Mouse (Mus musculus) lung, adult 2 months (tissue): Measurements from ENCODE around the gene Fgf16. TPM values are rescaled to one million over a fixed set of nuclear protein-coding genes. Genes with fewer than 3 reads are reported as not detected.

ENCODE experiments used
- DNase-seq: peaks from one replicate; pipeline ENCODE4 v3.0.0; 2022
- H3K4me1 ChIP-seq: fragments of 200-500 bp; 2 replicates; pipeline ENCODE4 v1.6.1; 2011; ENCODE audit warnings: low read length; ENCODE audit not compliant: control insufficient read depth, insufficient read depth
- H3K4me3 ChIP-seq: fragments of 200-500 bp; replicated peaks from 2 replicates; pipeline ENCODE3; 2011; ENCODE audit warnings: low read depth, mild to moderate bottlenecking, control low read depth, low read length; ENCODE audit errors: extremely low read depth
- CTCF ChIP-seq: fragments of 200-500 bp; IDR thresholded peaks from 2 replicates; pipeline ENCODE4 v1.5.1; 2011; ENCODE audit warnings: mild to moderate bottlenecking, low read length, control low read depth; ENCODE audit not compliant: insufficient read depth
- POLR2A ChIP-seq: fragments of 200-500 bp; IDR thresholded peaks from 2 replicates; pipeline ENCODE4 v1.6.1; 2011; ENCODE audit warnings: low read depth, mild to moderate bottlenecking, control low read depth, low read length, borderline replicate concordance; ENCODE audit errors: extremely low read depth
- WGBS: fragments of 180-500 bp; shearing (Covaris S2); methylation state at CpG from one replicate; pipeline ENCODE4 v1.1.7; 2018; 5-methylcytosine and 5-hydroxymethylcytosine counted together
- polyA plus RNA-seq: library from polyadenylated mRNA; depleted of rRNA; stranded (reverse); fragments of >200 nt; gene quantifications from 2 replicates; pipeline ENCODE4 v1.2.3, GENCODE M21; 2012; rRNA removed

Gene Fgf16
- 0.24 and 0.26 TPM in 2 replicates for polyA plus RNA-seq

DNA sequence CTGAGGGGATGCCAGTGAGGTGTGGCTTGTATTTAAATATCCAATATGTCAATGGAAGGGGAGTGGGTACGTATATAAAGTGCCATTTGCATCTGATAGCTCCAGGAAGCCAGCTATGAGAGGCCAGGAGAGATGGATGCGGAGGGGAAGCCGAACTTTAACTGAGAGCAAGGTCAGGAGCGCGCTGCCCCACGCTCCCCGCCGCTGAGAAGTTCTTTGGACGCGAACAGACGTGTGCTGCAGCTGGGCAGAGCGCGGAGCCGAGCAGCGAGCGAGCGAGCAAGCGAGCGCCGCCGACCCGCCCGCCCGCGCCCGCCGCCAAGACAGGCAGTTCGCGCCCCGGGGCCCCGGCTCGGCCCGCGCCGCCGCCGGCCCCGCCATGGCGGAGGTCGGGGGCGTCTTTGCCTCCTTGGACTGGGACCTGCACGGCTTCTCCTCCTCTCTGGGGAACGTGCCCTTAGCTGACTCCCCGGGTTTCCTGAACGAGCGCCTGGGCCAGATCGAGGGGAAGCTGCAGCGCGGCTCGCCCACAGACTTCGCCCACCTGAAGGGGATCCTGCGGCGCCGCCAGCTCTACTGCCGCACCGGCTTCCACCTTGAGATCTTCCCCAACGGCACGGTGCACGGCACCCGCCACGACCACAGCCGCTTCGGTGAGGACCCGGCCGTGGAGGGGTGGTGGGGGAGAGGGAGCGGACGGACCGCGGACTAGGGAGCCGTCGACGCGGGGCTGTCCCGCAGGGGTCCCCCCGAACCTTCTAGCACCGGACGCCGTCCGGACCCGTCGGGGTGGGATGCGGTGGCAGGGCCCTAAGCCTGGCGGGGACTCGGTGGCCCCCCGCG is at the start of gene Fgf16:
TSS of gene Fgf16 (plus strand) at position 118 of the 843 bp plus-strand sequence.
- H3K4me1 ChIP-seq = peaks cover 3% of the 10 kb centered on the region; the same call in 1 of the 2 replicates
- peak; percentile 10 for DNase-seq
- H3K4me3 ChIP-seq = peak within 1 kb of the TSS; percentile 41
- TF ChIP-seq CTCF = no peak
- TF ChIP-seq POLR2A = no peak
- 19% methylated on average over 86 of the region's 86 CpGs for WGBS

- TF ChIP-seq CTCF = no peak
- TF ChIP-seq POLR2A = no peak
- DNase-seq = no peak
- 92% methylated on average over 4 of the region's 4 CpGs for WGBS
- Histone ChIP-seq H3K4me1 (no peaks in the 10 kb centered on the region), H3K4me3 (no peak overlapping the region)
Measured at GRCm38 (mm10) chrX:105714740-105715139, 49.3 kb upstream of the Fgf16 start.

DNA sequence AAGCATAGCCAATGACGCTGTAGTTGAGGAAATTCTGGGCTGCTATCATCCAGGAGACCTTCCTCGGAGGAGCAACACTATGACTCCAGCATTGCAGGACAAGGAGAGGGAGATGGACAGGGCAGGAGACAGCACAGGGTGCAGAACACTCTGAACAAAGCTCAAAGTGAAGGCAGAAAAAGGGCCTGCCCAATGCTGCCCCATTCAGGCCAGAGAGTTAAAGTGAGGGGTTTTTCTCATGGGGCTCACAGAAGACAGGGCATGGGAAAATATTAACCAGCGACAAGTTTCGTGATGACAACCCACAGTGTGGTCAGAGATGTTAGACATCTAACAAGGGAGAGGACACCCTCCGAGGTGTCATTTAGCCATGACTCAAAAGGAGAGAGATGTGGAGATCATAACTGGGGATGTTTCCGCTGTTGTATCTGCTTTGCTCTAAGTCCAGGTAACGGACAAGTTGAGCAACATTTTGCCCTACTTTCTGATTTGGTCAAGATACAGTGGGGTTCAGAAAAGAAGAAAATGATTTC is 48.2 kb upstream of the Fgf16 start:
- Histone ChIP-seq H3K4me3 (no peak overlapping the region), H3K4me1 (no peaks in the 10 kb centered on the region)
- TF ChIP-seq POLR2A (no peak), CTCF (no peak)
- WGBS = 84% methylated on average over 7 of the region's 7 CpGs
- no peak for DNase-seq

DNA sequence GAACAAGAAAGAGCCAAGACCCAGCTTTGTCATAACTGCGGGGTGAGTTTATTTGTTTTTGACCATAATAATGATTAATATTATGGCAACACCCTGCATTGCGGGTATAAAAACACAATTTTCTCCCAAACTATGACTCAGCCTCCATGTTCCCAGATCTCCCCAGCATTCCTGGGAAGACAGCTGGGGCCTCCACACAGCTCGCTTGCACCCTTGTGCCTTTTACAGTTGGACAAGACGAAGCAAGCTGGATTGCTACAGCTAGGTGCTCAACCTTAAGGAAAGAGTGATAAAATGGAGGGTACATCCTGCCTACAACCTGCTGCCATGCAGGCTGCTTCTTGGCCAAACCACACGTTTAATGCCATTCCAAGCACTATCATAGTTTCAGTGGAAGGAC is 45.7 kb upstream of the Fgf16 start:
- no peaks in the 10 kb centered on the region for H3K4me1 ChIP-seq
- TF ChIP-seq POLR2A (no peak), CTCF (no peak)
- no peak for DNase-seq
- 74% methylated on average over 5 of the region's 5 CpGs for WGBS
- no peak overlapping the region for H3K4me3 ChIP-seq

- Histone ChIP-seq H3K4me1 (no peaks in the 10 kb centered on the region), H3K4me3 (no peak overlapping the region)
- no peak for TF ChIP-seq CTCF
- no peak for TF ChIP-seq POLR2A
- DNase-seq = no peak
- WGBS = 79% methylated on average over 5 of the region's 5 CpGs
Measured at GRCm38 (mm10) chrX:105718943-105719342, 45.1 kb upstream of the Fgf16 start.

- TF ChIP-seq POLR2A = no peak
- WGBS = 60% methylated on average over 7 of the region's 7 CpGs
- no peak for DNase-seq
- H3K4me3 ChIP-seq = no peak overlapping the region
- H3K4me1 ChIP-seq = no peaks in the 10 kb centered on the region
Measured at GRCm38 (mm10) chrX:105724174-105724573, 39.9 kb upstream of the Fgf16 start.

- peaks cover 3% of the 10 kb centered on the region; the same call in 1 of the 2 replicates for H3K4me1 ChIP-seq
Measured at GRCm38 (mm10) chrX:105762847-105763527, 1.1 kb upstream of the Fgf16 start.

GRCm38 (mm10) chrX:105763612-105764011 is 467 bp upstream of the Fgf16 start:
- TF ChIP-seq CTCF = no peak
- no peak for TF ChIP-seq POLR2A
- WGBS = 19% methylated on average over 20 of the region's 20 CpGs
- peaks cover 3% of the 10 kb centered on the region; the same call in 1 of the 2 replicates for H3K4me1 ChIP-seq
- H3K4me3 ChIP-seq = peak overlapping the region; percentile 23
- DNase-seq = peak; percentile 5

More at GRCm38 (mm10) chrX:105762847-105763527, 1.1 kb upstream of the Fgf16 start:
- 23% methylated on average over 23 of the region's 23 CpGs for WGBS
- TF ChIP-seq POLR2A = no peak
- no peak for TF ChIP-seq CTCF
- DNase-seq = peak; percentile 4
- no peak overlapping the region for H3K4me3 ChIP-seq

DNA sequence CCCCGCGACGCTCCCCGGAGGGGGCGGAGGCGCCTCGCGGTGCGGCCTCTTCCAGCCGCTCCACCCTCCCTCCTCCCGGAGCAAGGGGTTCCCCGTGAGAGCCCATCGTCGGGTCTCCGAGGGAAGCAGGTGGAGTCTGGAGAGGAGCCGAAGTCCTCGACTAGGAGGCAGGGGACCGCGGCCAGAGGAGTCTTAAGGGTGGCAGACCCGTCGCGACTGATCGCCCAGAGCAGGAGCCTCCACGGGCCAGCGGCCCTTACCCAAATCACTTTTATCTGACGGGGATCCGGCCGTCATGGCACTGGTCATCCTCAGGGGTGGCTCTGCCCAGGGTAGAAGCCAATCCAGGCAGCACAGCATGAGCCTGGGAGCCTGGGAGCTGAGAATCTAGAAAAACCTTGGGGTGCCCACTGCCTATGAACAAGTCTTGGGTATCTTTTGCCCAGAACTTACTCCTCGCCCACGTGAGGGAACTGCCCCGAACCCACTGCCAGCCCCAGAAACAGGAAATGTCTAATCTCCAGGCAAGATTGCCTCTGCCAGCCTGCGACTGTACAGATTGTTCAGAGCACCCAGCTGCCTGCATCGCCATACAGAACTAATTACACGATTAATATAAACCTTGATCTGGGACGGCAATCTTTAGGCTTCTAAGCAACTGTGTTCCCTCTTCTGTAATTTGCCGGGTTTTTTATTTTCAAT is 1.1 kb downstream of the Fgf16 start:
- peak overlapping the region; percentile 5 for H3K4me3 ChIP-seq
- H3K4me1 ChIP-seq = peaks cover 3% of the 10 kb centered on the region; the same call in 1 of the 2 replicates
- DNase-seq = peak; percentile 5
- WGBS = 27% methylated on average over 36 of the region's 36 CpGs
- TF ChIP-seq POLR2A = no peak
- TF ChIP-seq CTCF = no peak
